Mouse (Mus musculus) bone marrow, adult 2 months (tissue): ENCODE measurements around the gene Snx32. TPM values are rescaled to one million over a fixed set of nuclear protein-coding genes. Genes with fewer than 3 reads are reported as not detected.

Experiments used
- H3K27ac ChIP-seq: fragments of 200-500 bp; 2 replicates; pipeline ENCODE4 v1.5.1; 2012; ENCODE audit warnings: low read depth, mild to moderate bottlenecking, control low read depth, inconsistent platforms, low read length; ENCODE audit not compliant: control insufficient read depth, poor library complexity, insufficient read depth
- H3K4me1 ChIP-seq: fragments of 200-500 bp; 2 replicates; pipeline ENCODE4 v1.6.1; 2011; ENCODE audit warnings: low read length; ENCODE audit not compliant: control insufficient read depth, insufficient read depth
- H3K4me3 ChIP-seq: fragments of 200-500 bp; replicated peaks from 2 replicates; pipeline ENCODE3; 2011; ENCODE audit warnings: mild to moderate bottlenecking, low read depth, low read length, control low read depth; ENCODE audit not compliant: control insufficient read depth
- CTCF ChIP-seq: fragments of 200-500 bp; IDR thresholded peaks from 2 replicates; pipeline ENCODE4 v1.5.1; 2011; ENCODE audit warnings: low read length, control low read depth; ENCODE audit not compliant: control insufficient read depth, insufficient read depth
- POLR2A ChIP-seq: fragments of 200-500 bp; IDR thresholded peaks from 2 replicates; pipeline ENCODE4 v1.6.1; 2011; ENCODE audit warnings: low read depth, mild to moderate bottlenecking, control low read depth, low read length, borderline replicate concordance; ENCODE audit not compliant: control insufficient read depth
- WGBS: fragments of 180-500 bp; shearing (Covaris S2); methylation state at CpG from one replicate; pipeline ENCODE4 v1.1.7; 2018; 5-methylcytosine and 5-hydroxymethylcytosine counted together
- polyA plus RNA-seq: library from polyadenylated mRNA; stranded (reverse); fragments of >200 nt; gene quantifications from 2 replicates; pipeline ENCODE4 v1.2.4, GENCODE M21; 2011; ENCODE audit warnings: low replicate concordance; ENCODE audit not compliant: missing spikeins, insufficient read depth, insufficient read length

Snx32 gene
- 15.6 and 32.5 TPM in 2 replicates for polyA plus RNA-seq

DNA sequence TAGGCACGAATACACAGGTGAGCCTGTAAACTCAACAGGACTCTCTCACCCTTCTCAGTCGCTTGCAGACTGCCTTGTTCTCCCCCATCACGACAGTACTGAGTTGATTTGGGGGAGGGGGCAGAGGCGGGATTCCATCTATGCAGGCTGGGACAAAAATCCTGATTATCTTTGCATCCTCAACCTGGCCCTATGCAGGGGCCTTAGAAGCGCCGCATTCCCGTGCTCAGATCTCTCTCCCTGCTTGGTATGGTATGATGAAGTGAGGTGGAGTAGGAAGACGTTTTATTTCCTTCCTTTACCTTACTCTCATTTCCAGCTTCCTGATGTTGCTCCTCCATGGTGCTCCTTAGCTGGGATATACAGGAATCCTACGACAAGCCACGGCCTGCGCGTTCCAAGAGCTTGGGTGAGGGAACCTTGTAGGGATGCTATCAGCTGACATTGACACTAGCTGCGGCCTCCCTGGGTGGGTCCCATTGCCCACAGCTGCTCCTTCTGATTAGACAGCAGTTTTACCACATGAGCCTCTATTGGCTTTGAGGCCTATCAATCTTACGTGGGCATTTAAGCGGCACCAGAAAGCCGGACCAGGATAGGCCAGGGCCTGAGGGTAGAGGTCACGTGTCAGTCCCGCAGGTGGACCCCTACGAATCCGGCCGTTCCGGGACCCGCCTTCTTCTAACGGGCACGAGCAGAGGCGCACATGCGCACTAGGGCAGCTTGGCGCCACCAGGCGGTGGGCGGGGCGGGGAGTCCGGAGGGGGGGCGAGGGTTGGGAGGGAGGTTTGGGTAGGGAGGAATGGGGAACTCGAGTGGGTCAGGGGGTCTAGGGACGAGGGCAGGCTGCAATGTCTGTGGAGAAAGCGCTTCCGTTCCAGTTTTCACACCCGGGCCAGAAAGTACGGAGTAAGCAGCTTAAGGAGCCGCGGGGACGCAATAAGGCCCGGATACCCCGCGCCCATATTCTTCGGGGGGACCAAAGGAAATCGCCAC lies at the start of gene Snx32:
TSS of gene Snx32 (minus strand) at position 508 of the 996 bp plus-strand sequence.
- no peak for TF ChIP-seq CTCF
- 0 out of 2 replicates have a peak, but pooled peaks have one; percentile 20 for TF ChIP-seq POLR2A
- H3K27ac ChIP-seq: peak within 1 kb of the TSS; percentile 83
- 2% methylated on average over 47 of the region's 47 CpGs for WGBS
- H3K4me1 ChIP-seq: no peaks in the 10 kb centered on the region; the same call in 1 of the 2 replicates
- H3K4me3 ChIP-seq: peak within 1 kb of the TSS; percentile 72

DNA sequence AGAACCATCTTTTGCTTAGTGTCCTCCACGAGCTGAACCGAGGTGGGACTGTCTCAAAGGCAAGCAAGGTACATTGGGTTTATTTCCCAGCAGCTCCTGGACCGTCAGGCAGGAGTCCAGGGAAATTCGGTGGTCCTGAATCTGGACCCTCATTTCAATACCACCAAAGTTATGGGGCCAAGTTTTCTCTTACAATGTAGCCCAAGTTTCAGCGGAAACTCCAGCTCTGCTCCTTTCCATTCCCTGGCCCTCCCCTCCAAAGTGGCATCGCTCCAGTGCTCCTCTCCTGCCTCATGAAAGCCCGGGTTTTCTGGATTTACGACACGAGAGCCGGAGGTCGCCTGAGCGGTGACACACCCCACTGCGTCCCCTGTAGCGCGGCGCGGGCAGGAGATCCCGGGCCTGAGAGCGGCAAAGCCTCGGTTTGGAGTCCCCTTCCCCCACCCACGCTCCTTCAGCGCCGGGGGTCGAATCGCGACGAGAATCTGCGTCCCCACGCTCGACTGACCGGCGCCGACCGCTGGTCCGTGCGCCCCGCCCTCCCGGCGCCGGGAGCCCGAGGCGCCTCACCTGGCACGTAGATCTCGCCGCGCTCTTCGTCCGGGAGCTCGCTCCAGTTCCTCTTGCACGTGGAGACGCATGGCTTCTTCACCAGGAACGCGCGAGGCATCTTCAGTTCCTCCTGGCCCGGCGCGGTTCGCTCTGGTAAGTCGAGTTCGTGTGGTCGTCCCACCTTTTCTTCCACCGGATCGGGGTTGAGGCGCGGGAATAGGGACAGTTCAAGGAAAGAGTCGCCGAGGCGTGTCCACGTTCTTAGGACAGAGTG lies 49.5 kb upstream of the Snx32 start:
- TF ChIP-seq POLR2A (no peak; the same call in 1 of the 2 replicates), CTCF (no peak)
- Histone ChIP-seq H3K4me3 (no peak overlapping the region), H3K4me1 (no peaks in the 10 kb centered on the region; the same call in 1 of the 2 replicates), H3K27ac (no peak overlapping the region; the same call in 1 of the 2 replicates)
- 2% methylated on average over 69 of the region's 69 CpGs for WGBS

DNA sequence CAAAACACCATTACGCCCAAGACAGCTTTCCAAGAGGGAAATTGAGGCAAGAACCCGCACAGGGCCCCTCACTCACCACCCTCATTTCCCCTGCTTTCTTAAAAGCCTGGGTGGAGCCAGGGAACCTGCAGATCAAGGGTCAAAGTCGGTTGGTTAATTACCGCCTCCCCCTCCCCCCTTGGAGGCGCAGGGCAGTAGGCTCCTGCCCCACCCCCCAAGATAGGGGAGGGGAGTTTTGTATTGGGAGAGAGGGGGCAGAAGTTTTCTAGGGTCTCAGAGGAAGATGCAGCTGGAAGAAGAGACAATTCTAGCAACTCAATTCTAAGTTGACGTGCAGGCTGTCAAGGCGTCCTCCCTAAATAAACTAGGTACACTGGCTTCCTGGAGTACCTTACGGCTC lies 48.9 kb upstream of the Snx32 start:
- 52% methylated on average over 8 of the region's 8 CpGs for WGBS
- Histone ChIP-seq H3K4me3 (no peak overlapping the region), H3K4me1 (no peaks in the 10 kb centered on the region; the same call in 1 of the 2 replicates), H3K27ac (no peak overlapping the region)
- TF ChIP-seq CTCF (no peak), POLR2A (no peak)

DNA sequence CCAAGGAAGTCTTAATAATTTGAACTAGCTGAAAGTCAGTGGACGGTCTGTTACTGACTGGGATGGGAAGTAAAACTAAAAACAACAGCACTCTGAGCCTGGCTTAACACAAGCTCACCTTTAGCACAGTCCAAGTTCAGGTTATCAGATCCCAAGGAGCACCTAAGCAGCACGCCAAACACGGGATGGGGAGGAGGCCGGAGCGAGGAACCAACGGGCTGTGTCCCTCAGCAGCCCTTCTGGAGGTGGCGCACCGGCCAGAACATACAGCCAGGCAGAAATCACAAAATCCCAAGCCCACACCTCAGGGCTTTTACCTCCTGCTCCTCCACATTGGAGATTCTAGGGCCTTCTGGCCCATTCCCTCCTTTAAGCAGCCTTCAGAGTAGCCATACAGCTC lies 48.4 kb upstream of the Snx32 start:
- TF ChIP-seq CTCF: no peak
- no peak for TF ChIP-seq POLR2A
- H3K27ac ChIP-seq: no peak overlapping the region
- H3K4me1 ChIP-seq: no peaks in the 10 kb centered on the region; the same call in 1 of the 2 replicates
- 77% methylated on average over 8 of the region's 8 CpGs for WGBS
- H3K4me3 ChIP-seq: no peak overlapping the region

DNA sequence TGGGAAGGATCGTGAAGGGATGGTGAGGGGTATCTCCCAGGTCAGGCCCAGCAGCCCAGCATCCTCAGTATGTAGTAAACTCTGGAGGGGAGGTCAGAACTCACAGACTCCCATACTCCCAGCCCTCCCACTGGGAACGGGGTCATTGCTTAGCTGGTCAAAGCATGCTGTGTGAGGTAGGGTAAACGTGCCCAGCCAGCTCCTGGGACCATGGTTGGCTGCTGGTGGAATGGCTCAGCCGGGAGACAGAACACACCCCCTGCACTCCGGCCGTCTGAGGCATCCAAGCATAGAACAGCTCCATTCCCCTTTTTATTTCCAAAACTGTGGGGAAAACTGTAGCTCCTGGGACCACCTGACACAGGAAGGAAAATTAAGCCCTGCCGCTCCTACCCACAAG lies 47.8 kb upstream of the Snx32 start:
- 66% methylated on average over 7 of the region's 7 CpGs for WGBS
- H3K27ac ChIP-seq: no peak overlapping the region
- H3K4me1 ChIP-seq: no peaks in the 10 kb centered on the region; the same call in 1 of the 2 replicates
- TF ChIP-seq CTCF (no peak), POLR2A (no peak)
- H3K4me3 ChIP-seq: no peak overlapping the region

DNA sequence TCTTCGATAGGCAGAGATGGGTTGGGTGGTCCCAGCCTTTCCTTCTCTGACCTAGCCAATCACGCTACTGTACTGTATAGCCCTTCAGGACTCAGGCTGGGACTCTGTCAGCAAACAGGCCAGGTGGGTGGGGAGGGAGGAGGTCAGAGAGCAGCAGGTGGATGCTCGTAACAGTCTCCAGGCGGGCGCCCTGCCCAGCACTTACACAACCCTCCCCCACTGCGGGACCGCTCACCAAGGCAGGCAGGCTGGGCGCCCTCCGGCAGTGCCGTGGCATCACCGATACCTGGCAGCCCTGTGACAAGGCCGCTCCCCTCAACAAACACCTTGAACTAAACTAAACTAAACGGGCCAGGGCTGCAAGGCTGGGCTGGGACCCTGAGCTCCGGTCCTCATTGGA lies 43.9 kb upstream of the Snx32 start:
- Histone ChIP-seq H3K4me3 (no peak overlapping the region), H3K4me1 (no peaks in the 10 kb centered on the region), H3K27ac (no peak overlapping the region)
- WGBS: 86% methylated on average over 14 of the region's 14 CpGs
- TF ChIP-seq POLR2A (no peak), CTCF (no peak)

DNA sequence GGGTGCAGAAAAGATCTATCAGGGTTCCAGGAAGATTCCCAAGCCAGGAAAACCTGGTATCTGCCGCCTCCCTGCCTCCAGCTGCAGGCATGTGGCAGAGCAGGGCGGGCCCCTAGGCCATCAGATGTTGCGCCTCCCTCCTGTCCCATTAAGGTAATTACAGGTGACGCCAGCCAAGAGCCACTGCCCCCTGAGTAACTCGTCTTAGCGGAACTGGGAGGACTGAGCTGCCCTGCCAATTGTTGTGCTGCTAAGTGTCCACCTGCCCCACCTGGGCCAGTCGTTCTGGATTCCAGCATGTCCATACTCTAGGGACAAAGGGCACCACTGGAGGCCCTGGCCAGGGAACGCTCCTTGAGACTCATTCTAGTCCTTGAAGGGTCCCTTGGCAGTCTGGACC lies 43.5 kb upstream of the Snx32 start:
- TF ChIP-seq CTCF: no peak
- TF ChIP-seq POLR2A: no peak
- Histone ChIP-seq H3K27ac (no peak overlapping the region), H3K4me1 (no peaks in the 10 kb centered on the region), H3K4me3 (no peak overlapping the region)
- 87% methylated on average over 8 of the region's 8 CpGs for WGBS
